ENCODE assay signal across 14 mouse cellular contexts in the genomic region with DNA sequence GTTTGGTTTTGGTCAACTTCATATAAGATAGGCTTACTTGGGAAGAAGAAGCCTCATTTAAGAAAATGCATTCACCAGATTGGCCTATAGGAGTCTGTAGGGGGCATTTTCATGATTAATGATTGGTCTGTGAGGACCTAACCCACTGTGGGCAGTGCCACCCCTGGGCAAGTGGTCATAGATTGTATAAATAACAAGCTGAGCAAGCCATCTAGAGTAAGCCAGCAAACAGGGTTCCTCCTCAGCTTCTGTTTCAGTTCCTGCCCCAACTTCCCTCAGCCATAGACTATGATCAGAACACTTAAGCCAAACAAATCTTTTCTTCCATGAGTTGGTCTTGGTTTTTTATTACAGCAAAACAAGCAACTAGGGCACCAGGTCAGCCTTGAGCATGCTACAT.
DNase-seq lines count a peak whose midpoint lies in the region; ATAC-seq and TF ChIP-seq lines count a peak whose summit lies in the region.
"Had no signal": no experiment of that assay in that cellular context is flagged by ENCODE, and none has a peak within 500 bp of the region (broad histone marks: within the 10 kb centered on the region; RNA-seq: fewer than 3 reads in every experiment).

No protein-coding gene starts in this region.

- H3K9ac ChIP-seq in limb, embryonic 11.5 days (ENCODE audit: low read length), result no peak overlapping the region
- H3K9ac ChIP-seq in forebrain, embryonic 11.5 days (ENCODE audit: low read length), result no peak overlapping the region
- no peak overlapping the region for H3K9ac ChIP-seq in midbrain, embryonic 14.5 days (replicated peaks; ENCODE audit: low read length)
- H3K9ac ChIP-seq: hindbrain, embryonic 13.5 days; intestine, embryonic 15.5 days; neural tube, embryonic 13.5 days had no signal

- no peak overlapping the region for H3K4me2 ChIP-seq in limb, embryonic 11.5 days (ENCODE audit: low read depth, severe bottlenecking)
- no peak overlapping the region for H3K4me2 ChIP-seq in forebrain, embryonic 11.5 days (ENCODE audit: low read depth, low read length, severe bottlenecking)
- H3K4me2 ChIP-seq in midbrain, embryonic 14.5 days (ENCODE audit: low read length), result no peak overlapping the region
- H3K4me2 ChIP-seq: hindbrain, embryonic 13.5 days; intestine, embryonic 15.5 days; neural tube, embryonic 13.5 days had no signal

- H3K9me3 ChIP-seq in limb, embryonic 11.5 days (ENCODE audit: control insufficient read depth, low read length), result no peaks in the 10 kb centered on the region
- H3K9me3 ChIP-seq in limb, embryonic 10.5 days (replicated peaks), result no peaks in the 10 kb centered on the region
- no peaks in the 10 kb centered on the region for H3K9me3 ChIP-seq in forebrain, embryonic 11.5 days (ENCODE audit: control insufficient read depth, low read length)
- H3K9me3 ChIP-seq in midbrain, embryonic 14.5 days (ENCODE audit: control insufficient read depth, low read length), result 0 out of 2 replicates have a peak, but pooled peaks cover 3% of the 10 kb centered on the region
- H3K9me3 ChIP-seq: hindbrain, embryonic 13.5 days; intestine, embryonic 15.5 days; neural tube, embryonic 13.5 days had no signal

- TF ChIP-seq CTCF in embryonic fibroblast, embryonic 13.5 days (IDR thresholded peaks at IDR 0.05; ENCODE audit: borderline replicate concordance, insufficient read depth, low read length), result no peak

- H3K27me3 ChIP-seq in limb, embryonic 11.5 days (ENCODE audit: control insufficient read depth, insufficient read depth, low read length), result no peaks in the 10 kb centered on the region
- H3K27me3 ChIP-seq in limb, embryonic 10.5 days (ENCODE audit: low read depth, poor library complexity, severe bottlenecking), result no peaks in the 10 kb centered on the region
- no peaks in the 10 kb centered on the region for H3K27me3 ChIP-seq in forebrain, embryonic 11.5 days (ENCODE audit: control insufficient read depth, insufficient read depth, low read length)
- H3K27me3 ChIP-seq in midbrain, embryonic 14.5 days (ENCODE audit: control insufficient read depth, insufficient read depth, low read length), result no peaks in the 10 kb centered on the region
- H3K27me3 ChIP-seq: hindbrain, embryonic 13.5 days; intestine, embryonic 15.5 days; neural tube, embryonic 13.5 days had no signal

- H3K27ac ChIP-seq in limb, embryonic 11.5 days (replicated peaks; ENCODE audit: low read depth, low read length), result no peak overlapping the region; the same call in 1 of the 2 replicates
- no peak overlapping the region for H3K27ac ChIP-seq in limb, embryonic 10.5 days
- peak overlapping the region; percentile 51; the same call in 1 of the 2 replicates for H3K27ac ChIP-seq in embryonic fibroblast, embryonic 13.5 days (ENCODE audit: insufficient read depth, low read length)
- H3K27ac ChIP-seq in forebrain, embryonic 11.5 days (ENCODE audit: low read depth, low read length), result no peak overlapping the region
- no peak overlapping the region for H3K27ac ChIP-seq in midbrain, embryonic 14.5 days (replicated peaks; ENCODE audit: low read depth, low read length)
- H3K27ac ChIP-seq: intestine, embryonic 15.5 days; kidney, postnatal 0 days; neural tube, embryonic 13.5 days had no signal

- no peak overlapping the region for H3K4me3 ChIP-seq in limb, embryonic 11.5 days (ENCODE audit: low read depth, low read length)
- no peak overlapping the region for H3K4me3 ChIP-seq in limb, embryonic 10.5 days
- H3K4me3 ChIP-seq in embryonic fibroblast, embryonic 13.5 days (ENCODE audit: insufficient read depth, low read length), result no peak overlapping the region
- H3K4me3 ChIP-seq in forebrain, embryonic 11.5 days (ENCODE audit: low read depth, low read length), result no peak overlapping the region
- H3K4me3 ChIP-seq in midbrain, embryonic 14.5 days (replicated peaks; ENCODE audit: low read depth, low read length), result no peak overlapping the region
- H3K4me3 ChIP-seq: hindbrain, embryonic 13.5 days; intestine, embryonic 15.5 days; neural tube, embryonic 13.5 days had no signal

- no peaks in the 10 kb centered on the region for H3K36me3 ChIP-seq in limb, embryonic 11.5 days (ENCODE audit: control insufficient read depth, insufficient read depth, low read length)
- no peaks in the 10 kb centered on the region for H3K36me3 ChIP-seq in limb, embryonic 10.5 days
- H3K36me3 ChIP-seq in forebrain, embryonic 11.5 days (ENCODE audit: control insufficient read depth, insufficient read depth, low read length), result no peaks in the 10 kb centered on the region
- H3K36me3 ChIP-seq in midbrain, embryonic 14.5 days (ENCODE audit: control insufficient read depth, insufficient read depth, low read length), result no peaks in the 10 kb centered on the region
- H3K36me3 ChIP-seq: hindbrain, embryonic 13.5 days; intestine, embryonic 15.5 days; neural tube, embryonic 13.5 days had no signal

- H3K4me1 ChIP-seq in limb, embryonic 11.5 days (ENCODE audit: control insufficient read depth, insufficient read depth, low read length), result 0 out of 2 replicates have a peak, but pooled peaks cover 4% of the 10 kb centered on the region
- H3K4me1 ChIP-seq in limb, embryonic 10.5 days, result peaks cover 6% of the 10 kb centered on the region; the same call in 1 of the 2 replicates
- H3K4me1 ChIP-seq in embryonic fibroblast, embryonic 13.5 days (ENCODE audit: control insufficient read depth, insufficient read depth, low read length), result peaks cover 11% of the 10 kb centered on the region
- H3K4me1 ChIP-seq in forebrain, embryonic 11.5 days (replicated peaks; ENCODE audit: control insufficient read depth, insufficient read depth, low read length), result peaks cover 2% of the 10 kb centered on the region; the same call in 1 of the 2 replicates
- H3K4me1 ChIP-seq in midbrain, embryonic 14.5 days (ENCODE audit: control insufficient read depth, insufficient read depth, low read length), result peaks cover 6% of the 10 kb centered on the region

- no peak for TF ChIP-seq POLR2A in embryonic fibroblast, embryonic 13.5 days (IDR thresholded peaks at IDR 0.05; ENCODE audit: low read depth, low read length)

- ATAC-seq in limb, embryonic 11.5 days (ENCODE audit: insufficient number of reproducible peaks, low FRiP score, low TSS enrichment, low read depth), result no peak
- 0 out of 2 replicates have a peak, but pooled peaks have one; percentile 50 for ATAC-seq in common myeloid progenitor, adult 5-6 weeks (replicated peaks; ENCODE audit: low read depth, poor library complexity, severe bottlenecking)
- ATAC-seq in monocyte, adult 5-6 weeks (replicated peaks; ENCODE audit: insufficient number of reproducible peaks, low FRiP score, low TSS enrichment, poor library complexity, severe bottlenecking), result peak; percentile 63; the same call in 1 of the 2 replicates
- no peak for ATAC-seq in forebrain, embryonic 11.5 days (replicated peaks; ENCODE audit: low FRiP score)
- ATAC-seq in midbrain, embryonic 14.5 days (ENCODE audit: low FRiP score, low TSS enrichment), result no peak
- ATAC-seq: intestine, embryonic 15.5 days had no signal

- peak; percentile 13 for DNase-seq in limb, embryonic 11.5 days (ENCODE audit: low spot score)
- no peak for DNase-seq in limb, embryonic 10.5 days (ENCODE audit: low spot score)
- no peak for DNase-seq in forebrain, embryonic 11.5 days (ENCODE audit: low spot score)
- DNase-seq in midbrain, embryonic 14.5 days, result no peak
- DNase-seq: cerebellum, adult 18-20 months; lung, postnatal 4 days; thymus, postnatal 36 days had no signal

Comparison
In these comparisons a context has a peak if more than half of its experiments do, and no peak if none do; other contexts are left out.
1. ATAC-seq: peak in common myeloid progenitor, adult 5-6 weeks (single experiment) and monocyte, adult 5-6 weeks (single experiment); none in limb, embryonic 11.5 days (single experiment), forebrain, embryonic 11.5 days (single experiment) and midbrain, embryonic 14.5 days (single experiment).